Mouse (Mus musculus) lung, adult 18-20 months (tissue): ENCODE data around the gene Usp21.
A peak's percentile ranks its signal among the peaks of the same experiment; 100 is the strongest.

Source experiments
- DNase-seq, 2 experiments: peaks; one replicate each; pipeline ENCODE4 v3.0.0; 2022; ENCODE audit warnings: mixed read lengths in 2 of 2

Gene Usp21

GRCm38 (mm10) chr1:171283188-171284160, 4.3 kb downstream of the Usp21 start:
- DNase-seq: no peak

- DNase-seq: no peak
Measured at GRCm38 (mm10) chr1:171282086-171282805, 5.5 kb downstream of the Usp21 start.

GRCm38 (mm10) chr1:171281528-171281923, 6.3 kb downstream of the Usp21 start:
- peak; percentile 82 to 84 for DNase-seq

- DNase-seq: peak; percentile 95 to 96
Measured at GRCm38 (mm10) chr1:171280916-171281527, 6.8 kb downstream of the Usp21 start, which contains the start of gene Ppox. Ppox (minus strand) TSS chr1:171281186.

- no peak for DNase-seq
Measured at GRCm38 (mm10) chr1:171280250-171280915, 7.4 kb downstream of the Usp21 start.

- no peak for DNase-seq
Measured at GRCm38 (mm10) chr1:171279721-171280120, 8.1 kb downstream of the Usp21 start.

GRCm38 (mm10) chr1:171279012-171279705, 8.6 kb downstream of the Usp21 start:
- DNase-seq: no peak

- DNase-seq: peak in 1 of 2 experiments; percentile 1
Measured at GRCm38 (mm10) chr1:171278436-171278835, 9.4 kb downstream of the Usp21 start.

- no peak for DNase-seq
Measured at GRCm38 (mm10) chr1:171277736-171278135, 10.1 kb downstream of the Usp21 start.

GRCm38 (mm10) chr1:171276110-171276748, 11.6 kb downstream of the Usp21 start:
- DNase-seq: no peak

GRCm38 (mm10) chr1:171275144-171275734, 12.6 kb downstream of the Usp21 start:
- peak in 1 of 2 experiments; percentile 39 for DNase-seq

- DNase-seq: no peak
Measured at GRCm38 (mm10) chr1:171274171-171274570, 13.6 kb downstream of the Usp21 start.

- DNase-seq: no peak
Measured at GRCm38 (mm10) chr1:171272086-171272485, 15.7 kb downstream of the Usp21 start.

GRCm38 (mm10) chr1:171271622-171272021, 16.2 kb downstream of the Usp21 start:
- no peak for DNase-seq

- DNase-seq: no peak
Measured at GRCm38 (mm10) chr1:171271196-171271595, 16.6 kb downstream of the Usp21 start.

- DNase-seq: peak; percentile 77 to 83
Measured at GRCm38 (mm10) chr1:171270573-171270900, 17.3 kb downstream of the Usp21 start.

- peak; percentile 96 to 97 for DNase-seq
Measured at GRCm38 (mm10) chr1:171269848-171270572, 17.8 kb downstream of the Usp21 start, which contains the start of gene B4galt3. B4galt3 (plus strand) TSS chr1:171270328.

- DNase-seq: no peak
Measured at GRCm38 (mm10) chr1:171268341-171268740, 19.4 kb downstream of the Usp21 start.

- DNase-seq: no peak
Measured at GRCm38 (mm10) chr1:171265971-171266744, 21.6 kb downstream of the Usp21 start.
